Mouse (Mus musculus) liver, embryonic 16.5 days (tissue): ENCODE measurements around the gene Kdm4a. TPM values are rescaled to one million over a fixed set of nuclear protein-coding genes. Genes with fewer than 3 reads are reported as not detected.

ENCODE experiments used
- ATAC-seq: fragments of 200-750 bp; cut with Nextera tagmentation; 2 replicates; pipeline ENCODE4 v1.8.0; 2017; ENCODE audit warnings: low read depth, mild to moderate bottlenecking, moderate number of reproducible peaks, moderate library complexity
- H3K27ac ChIP-seq: fragments of 300-500 bp; sonication (generic); 2 replicates; pipeline ENCODE4 v1.5.1; 2014; ENCODE audit warnings: mild to moderate bottlenecking, low read length
- H3K27me3 ChIP-seq: fragments of 300-500 bp; sonication (generic); 2 replicates; pipeline ENCODE4 v1.6.1; 2014; ENCODE audit warnings: low read depth, low read length, mixed read lengths; ENCODE audit not compliant: control insufficient read depth, insufficient read depth
- H3K36me3 ChIP-seq: fragments of 300-500 bp; sonication (generic); 2 replicates; pipeline ENCODE4 v1.6.1; 2014; ENCODE audit warnings: mild to moderate bottlenecking; ENCODE audit not compliant: control insufficient read depth, insufficient read depth
- H3K4me1 ChIP-seq: fragments of 300-500 bp; sonication (generic); 2 replicates; pipeline ENCODE4 v1.6.1; 2014; ENCODE audit warnings: low read depth, low read length, mixed read lengths; ENCODE audit not compliant: control insufficient read depth
- H3K4me2 ChIP-seq: fragments of 300-500 bp; sonication (generic); 2 replicates; pipeline ENCODE4 v1.6.1; 2014; ENCODE audit warnings: low read depth, low read length, mixed read lengths
- H3K4me3 ChIP-seq: fragments of 300-500 bp; sonication (generic); 2 replicates; pipeline ENCODE4 v1.5.1; 2014; ENCODE audit warnings: low read depth, mild to moderate bottlenecking, low read length
- H3K9ac ChIP-seq: fragments of 300-500 bp; sonication (generic); 2 replicates; pipeline ENCODE4 v1.6.1; 2014; ENCODE audit warnings: low read depth, low read length
- H3K9me3 ChIP-seq: fragments of 300-500 bp; sonication (generic); replicated peaks from 2 replicates; pipeline ENCODE4 v1.6.1; 2016; ENCODE audit warnings: low read length; ENCODE audit not compliant: control insufficient read depth
- WGBS: fragments of 180-500 bp; shearing (Covaris S2); extraction: QIAGEN DNeasy Blood & Tissue Kit; methylation state at CpG from one replicate; pipeline ENCODE4 v1.1.7; 2014; ENCODE audit not compliant: insufficient replicate concordance; 5-methylcytosine and 5-hydroxymethylcytosine counted together
- microRNA-seq: library from miRNA; unstranded; fragments of <30 nt; microRNA quantifications from one replicate; pipeline ENCODE4, GENCODE M21; 2016
- polyA plus RNA-seq: library from polyadenylated mRNA; unstranded; fragments of >200 nt; fragmentation: Nextera tagmentation; extraction: Ambion mirVana; gene quantifications from 2 replicates; pipeline ENCODE4 v1.2.1, GENCODE M21; 2015

The Kdm4a gene
- polyA plus RNA-seq, 1 experiment from 2014 or later, result 9.7 TPM

DNA sequence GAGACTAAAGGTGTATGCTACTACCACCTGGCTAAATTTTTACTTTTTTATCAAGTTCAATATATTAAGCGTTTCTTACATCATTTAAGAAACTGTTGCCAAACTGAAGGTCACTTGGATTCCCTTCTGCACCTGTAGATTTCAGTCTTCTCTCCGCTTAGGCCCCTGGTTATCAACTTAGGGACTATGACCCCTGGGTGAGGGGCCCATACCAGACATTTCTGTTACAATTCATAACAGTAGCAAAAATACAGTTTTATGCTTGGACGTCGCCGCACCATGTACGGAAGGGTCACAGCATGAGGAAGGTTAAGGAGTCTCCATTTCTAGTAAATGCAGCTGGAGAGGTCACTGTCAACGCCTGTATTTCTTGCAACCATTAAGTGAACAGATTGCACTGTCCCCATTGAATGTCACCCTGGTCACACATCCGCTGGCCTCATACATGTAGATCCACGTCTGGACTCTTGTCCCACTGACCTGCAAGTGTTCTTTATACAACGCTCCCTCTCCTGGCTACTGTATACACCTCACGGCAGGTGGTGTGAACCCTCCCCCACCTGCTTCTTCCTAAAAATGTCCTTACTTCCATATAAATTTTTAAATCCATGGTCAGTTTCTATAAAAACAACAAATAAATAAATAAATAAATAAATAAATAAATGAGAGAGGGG, 86.9 kb downstream of the Kdm4a start:
- no peaks in the 10 kb centered on the region for H3K36me3 ChIP-seq
- H3K9me3 ChIP-seq, result no peaks in the 10 kb centered on the region
- 79% methylated on average over 11 of the region's 11 CpGs for whole genome bisulfite sequencing
- ATAC-seq, result no peak
- H3K4me2 ChIP-seq, result no peak overlapping the region
- H3K27me3 ChIP-seq, result no peaks in the 10 kb centered on the region
- H3K27ac ChIP-seq, result no peak overlapping the region
- peaks cover 6% of the 10 kb centered on the region for H3K4me1 ChIP-seq
- no peak overlapping the region for H3K4me3 ChIP-seq
- H3K9ac ChIP-seq, result no peak overlapping the region

DNA sequence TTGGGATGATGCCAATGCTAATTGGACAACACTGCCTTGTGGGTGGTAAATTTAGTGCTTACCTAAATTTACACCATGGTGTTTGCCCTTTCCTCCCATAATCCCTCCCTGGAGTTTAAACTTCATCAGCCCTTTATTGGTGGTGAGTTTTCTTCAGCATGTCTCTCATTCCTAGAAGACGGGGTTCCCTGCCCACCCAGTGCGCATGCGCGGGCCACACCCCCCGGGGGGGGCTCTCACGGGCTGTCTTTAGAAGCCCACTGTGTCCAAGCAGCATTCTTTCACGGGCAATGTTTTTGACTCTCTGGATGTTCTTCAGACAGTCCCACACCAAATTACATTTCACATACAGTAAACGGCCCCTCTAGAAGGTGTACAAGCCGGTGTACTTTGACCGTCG, 89.4 kb downstream of the Kdm4a start:
- no peaks in the 10 kb centered on the region for H3K36me3 ChIP-seq
- ATAC-seq, result no peak
- WGBS, result 81% methylated on average over 11 of the region's 11 CpGs

DNA sequence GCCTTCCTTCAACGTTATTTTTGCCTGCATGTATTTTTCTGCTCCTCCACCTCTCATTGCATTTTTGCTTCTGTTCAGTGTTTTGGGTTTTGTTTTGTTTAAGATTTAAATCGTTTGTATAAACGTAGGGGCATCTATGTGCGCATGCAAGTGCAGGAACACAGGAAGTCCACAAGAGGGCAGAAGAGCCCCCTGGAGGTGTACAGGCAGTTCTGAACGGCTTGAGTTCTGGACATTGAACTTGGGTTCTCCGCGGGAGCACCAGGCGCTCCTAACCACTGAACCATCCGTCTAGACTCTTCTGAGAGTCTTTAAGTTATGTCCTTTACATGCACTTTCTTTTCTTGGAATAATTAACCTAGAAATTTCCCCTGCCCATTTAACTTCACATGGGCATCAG, 89.9 kb downstream of the Kdm4a start:
- H3K9ac ChIP-seq, result no peak overlapping the region

More for the DNA sequence above, 89.4 kb downstream of the Kdm4a start:
- H3K27ac ChIP-seq, result no peak overlapping the region
- no peak overlapping the region for H3K9ac ChIP-seq
- no peak overlapping the region for H3K4me3 ChIP-seq
- H3K27me3 ChIP-seq, result no peaks in the 10 kb centered on the region
- H3K4me2 ChIP-seq, result no peak overlapping the region
- no peaks in the 10 kb centered on the region for H3K9me3 ChIP-seq
- peaks cover 6% of the 10 kb centered on the region for H3K4me1 ChIP-seq

DNA sequence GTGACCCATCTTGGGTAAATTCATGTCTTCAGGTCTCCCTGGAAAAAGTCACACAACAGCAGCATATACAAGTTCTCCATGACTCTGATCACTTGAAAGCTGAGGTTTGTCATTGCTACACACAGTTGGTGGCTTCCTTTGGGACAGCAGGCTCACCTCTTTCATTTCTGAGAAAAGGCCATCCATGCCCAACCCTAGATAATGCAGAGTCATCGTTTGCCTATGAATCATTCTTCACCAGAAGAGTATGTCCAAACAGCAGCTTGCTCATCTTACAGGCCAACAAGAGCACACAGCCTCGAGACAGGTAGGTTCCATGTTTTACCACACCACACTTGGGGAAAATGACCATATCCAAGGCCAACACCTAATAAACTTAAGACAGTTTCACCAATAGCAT, 91.1 kb downstream of the Kdm4a start:
- Histone ChIP-seq H3K9ac (no peak overlapping the region), H3K36me3 (no peaks in the 10 kb centered on the region), H3K4me3 (no peak overlapping the region), H3K27me3 (no peaks in the 10 kb centered on the region), H3K4me1 (peaks cover 6% of the 10 kb centered on the region), H3K9me3 (no peaks in the 10 kb centered on the region), H3K4me2 (no peak overlapping the region), H3K27ac (no peak overlapping the region)
- WGBS, result 42% methylated on average over 2 of the region's 2 CpGs
- no peak for ATAC-seq

More for the DNA sequence above, 89.9 kb downstream of the Kdm4a start:
- Histone ChIP-seq H3K4me2 (no peak overlapping the region), H3K27me3 (no peaks in the 10 kb centered on the region), H3K36me3 (no peaks in the 10 kb centered on the region), H3K4me1 (peaks cover 6% of the 10 kb centered on the region), H3K27ac (no peak overlapping the region), H3K9me3 (no peaks in the 10 kb centered on the region), H3K4me3 (no peak overlapping the region)
- 33% methylated on average over 9 of the region's 9 CpGs for WGBS
- ATAC-seq, result no peak

Small RNA genes lying within 50 kb of the gene (microRNA-seq; reads per million reads assigned to microRNA genes)
- not detected for gene Mir7226

Other genes starting within 250 kb of the Kdm4a start
- 2.2 and 2.5 TPM in 2 replicates for gene St3gal3, start 45.1 kb downstream of the Kdm4a start, polyA plus RNA-seq
- 12.0 and 14.3 TPM in 2 replicates for gene Ptprf, start 111.4 kb upstream of the Kdm4a start, polyA plus RNA-seq
- 2.1 and 3.1 TPM in 2 replicates for gene Szt2, start 229.2 kb upstream of the Kdm4a start, polyA plus RNA-seq
- gene Med8, start 229.3 kb upstream of the Kdm4a start, polyA plus RNA-seq, result 60.9 and 64.3 TPM in 2 replicates
- gene Elovl1, start 248.1 kb upstream of the Kdm4a start, polyA plus RNA-seq, result 79.5 and 85.1 TPM in 2 replicates